Mouse (Mus musculus) bone marrow, adult 2 months (tissue): ENCODE measurements around the gene Shc3. TPM values are rescaled to one million over a fixed set of nuclear protein-coding genes. Genes with fewer than 3 reads are reported as not detected.

ENCODE experiments used
- H3K27ac ChIP-seq: fragments of 200-500 bp; 2 replicates; pipeline ENCODE4 v1.5.1; 2012; ENCODE audit warnings: low read depth, mild to moderate bottlenecking, control low read depth, inconsistent platforms, low read length; ENCODE audit not compliant: control insufficient read depth, poor library complexity, insufficient read depth
- H3K4me1 ChIP-seq: fragments of 200-500 bp; 2 replicates; pipeline ENCODE4 v1.6.1; 2011; ENCODE audit warnings: low read length; ENCODE audit not compliant: control insufficient read depth, insufficient read depth
- H3K4me3 ChIP-seq: fragments of 200-500 bp; replicated peaks from 2 replicates; pipeline ENCODE3; 2011; ENCODE audit warnings: mild to moderate bottlenecking, low read depth, low read length, control low read depth; ENCODE audit not compliant: control insufficient read depth
- CTCF ChIP-seq: fragments of 200-500 bp; IDR thresholded peaks from 2 replicates; pipeline ENCODE4 v1.5.1; 2011; ENCODE audit warnings: low read length, control low read depth; ENCODE audit not compliant: control insufficient read depth, insufficient read depth
- POLR2A ChIP-seq: fragments of 200-500 bp; IDR thresholded peaks from 2 replicates; pipeline ENCODE4 v1.6.1; 2011; ENCODE audit warnings: low read depth, mild to moderate bottlenecking, control low read depth, low read length, borderline replicate concordance; ENCODE audit not compliant: control insufficient read depth
- WGBS: fragments of 180-500 bp; shearing (Covaris S2); methylation state at CpG from one replicate; pipeline ENCODE4 v1.1.7; 2018; 5-methylcytosine and 5-hydroxymethylcytosine counted together
- polyA plus RNA-seq: library from polyadenylated mRNA; stranded (reverse); fragments of >200 nt; gene quantifications from 2 replicates; pipeline ENCODE4 v1.2.4, GENCODE M21; 2011; ENCODE audit warnings: low replicate concordance; ENCODE audit not compliant: missing spikeins, insufficient read depth, insufficient read length

Gene Shc3
- polyA plus RNA-seq, 1 experiment = not detected

GRCm38 (mm10) chr13:51566371-51567077 lies 2.7 kb downstream of the Shc3 start:
- no peaks in the 10 kb centered on the region for H3K4me1 ChIP-seq
- 11% methylated on average over 22 of the region's 22 CpGs for WGBS
- no peak overlapping the region for H3K4me3 ChIP-seq
- TF ChIP-seq POLR2A = no peak
- TF ChIP-seq CTCF = no peak
- no peak overlapping the region for H3K27ac ChIP-seq

- H3K4me3 ChIP-seq = no peak overlapping the region
- no peak overlapping the region for H3K27ac ChIP-seq
- no peak for TF ChIP-seq POLR2A
- TF ChIP-seq CTCF = no peak
- WGBS = 52% methylated on average over 6 of the region's 6 CpGs
- H3K4me1 ChIP-seq = no peaks in the 10 kb centered on the region
Measured at GRCm38 (mm10) chr13:51564741-51565140, 4.5 kb downstream of the Shc3 start.

- Histone ChIP-seq H3K4me1 (no peaks in the 10 kb centered on the region; the same call in 1 of the 2 replicates), H3K27ac (no peak overlapping the region), H3K4me3 (no peak overlapping the region)
- WGBS = 82% methylated on average over 11 of the region's 11 CpGs
- no peak for TF ChIP-seq CTCF
- no peak for TF ChIP-seq POLR2A
Measured at GRCm38 (mm10) chr13:51553343-51553742, 15.9 kb downstream of the Shc3 start.

GRCm38 (mm10) chr13:51552233-51552632 lies 17.0 kb downstream of the Shc3 start:
- WGBS = 76% methylated on average over 3 of the region's 3 CpGs
- H3K27ac ChIP-seq = no peak overlapping the region
- TF ChIP-seq POLR2A = no peak
- TF ChIP-seq CTCF = no peak
- H3K4me3 ChIP-seq = no peak overlapping the region
- no peaks in the 10 kb centered on the region; the same call in 1 of the 2 replicates for H3K4me1 ChIP-seq

GRCm38 (mm10) chr13:51551824-51552223 lies 17.4 kb downstream of the Shc3 start:
- WGBS = 77% methylated on average over 3 of the region's 3 CpGs
- Histone ChIP-seq H3K4me1 (no peaks in the 10 kb centered on the region; the same call in 1 of the 2 replicates), H3K4me3 (no peak overlapping the region), H3K27ac (no peak overlapping the region)
- TF ChIP-seq POLR2A (no peak), CTCF (no peak)

- no peaks in the 10 kb centered on the region for H3K4me1 ChIP-seq
- 68% methylated on average over 8 of the region's 8 CpGs for WGBS
- no peak overlapping the region for H3K27ac ChIP-seq
- H3K4me3 ChIP-seq = no peak overlapping the region
- no peak for TF ChIP-seq CTCF
- no peak for TF ChIP-seq POLR2A
Measured at GRCm38 (mm10) chr13:51539816-51540215, 29.4 kb downstream of the Shc3 start.

GRCm38 (mm10) chr13:51535326-51535725 lies 33.9 kb downstream of the Shc3 start:
- no peaks in the 10 kb centered on the region for H3K4me1 ChIP-seq
- H3K4me3 ChIP-seq = no peak overlapping the region
- 77% methylated on average over 7 of the region's 7 CpGs for WGBS
- H3K27ac ChIP-seq = no peak overlapping the region
- TF ChIP-seq CTCF (no peak), POLR2A (no peak)

GRCm38 (mm10) chr13:51526480-51526879 lies 42.7 kb downstream of the Shc3 start:
- 12% methylated on average over 7 of the region's 7 CpGs for WGBS

More at GRCm38 (mm10) chr13:51526480-51526879, 42.7 kb downstream of the Shc3 start:
- Histone ChIP-seq H3K27ac (no peak overlapping the region), H3K4me1 (no peaks in the 10 kb centered on the region), H3K4me3 (no peak overlapping the region)
- TF ChIP-seq POLR2A (no peak), CTCF (no peak)
